Mouse (Mus musculus) C2C12 (cell line): ENCODE measurements at regions not wholly inside any gene's neighbourhood (a gene's known extent, or its start where the extent isn't known, plus 50 kb on each side); places are given as distances from the start of the nearest gene placed in this dataset.

ENCODE experiments used
- H3K27me3 ChIP-seq: one replicate; pipeline ENCODE4 v1.6.1; 2011; ENCODE audit not compliant: control insufficient read depth, insufficient read depth, insufficient read length
- H3K36me3 ChIP-seq: one replicate; pipeline ENCODE4 v1.6.1; 2011; ENCODE audit not compliant: control insufficient read depth, insufficient read depth
- H3K4me3 ChIP-seq: one replicate; pipeline ENCODE4 v1.5.1; 2011; ENCODE audit warnings: mild to moderate bottlenecking, control low read depth; ENCODE audit not compliant: poor library complexity, insufficient read depth, severe bottlenecking
- H3K79me2 ChIP-seq: one replicate; pipeline ENCODE4 v1.6.1; 2011; ENCODE audit not compliant: control insufficient read depth, insufficient read depth
- H3K79me3 ChIP-seq: one replicate; pipeline ENCODE4 v1.6.1; 2011; ENCODE audit warnings: low read depth, control low read depth
- H3ac ChIP-seq: one replicate; pipeline ENCODE3; 2011; ENCODE audit warnings: low read depth; ENCODE audit not compliant: control insufficient read depth, insufficient read length
- CEBPB ChIP-seq: IDR thresholded peaks from one replicate; pipeline ENCODE4 v1.6.1; 2011; ENCODE audit warnings: low read depth, mild to moderate bottlenecking, control low read depth, moderate library complexity
- CTCF ChIP-seq: IDR thresholded peaks from one replicate; pipeline ENCODE4 v1.5.1; 2011; ENCODE audit not compliant: control insufficient read depth, insufficient read depth, insufficient read length
- FOSL1 ChIP-seq: IDR thresholded peaks from one replicate; pipeline ENCODE4 v1.8.0; 2011; ENCODE audit warnings: mild to moderate bottlenecking, low read length; ENCODE audit not compliant: poor library complexity, insufficient read depth, severe bottlenecking
- MAX ChIP-seq: IDR thresholded peaks from one replicate; pipeline ENCODE4 v1.6.1; 2011; ENCODE audit warnings: mild to moderate bottlenecking, control low read depth
- MYOD1 ChIP-seq: IDR thresholded peaks from one replicate; pipeline ENCODE4 v1.6.1; 2011; ENCODE audit warnings: low read depth; ENCODE audit not compliant: control insufficient read depth, insufficient read length
- MYOG ChIP-seq: IDR thresholded peaks from one replicate; pipeline ENCODE4 v1.6.1; 2011; ENCODE audit not compliant: control insufficient read depth, insufficient read length; ENCODE audit errors: extremely low read depth
- USF1 ChIP-seq: IDR thresholded peaks from one replicate; pipeline ENCODE4 v1.6.1; 2011; ENCODE audit warnings: low read depth, mild to moderate bottlenecking, control low read depth, moderate library complexity

GRCm38 (mm10) chr4:87422588-87422987 lies 192.3 kb upstream of the Slc24a2 start:
- Histone ChIP-seq H3ac (no peak overlapping the region), H3K27me3 (no peaks in the 10 kb centered on the region), H3K4me3 (no peak overlapping the region), H3K36me3 (no peaks in the 10 kb centered on the region), H3K79me3 (no peaks in the 10 kb centered on the region), H3K79me2 (no peaks in the 10 kb centered on the region)
- no peak for TF ChIP-seq MYOD1
- no peak for TF ChIP-seq MAX
- TF ChIP-seq MYOG, result no peak
- TF ChIP-seq CEBPB, result no peak
- no peak for TF ChIP-seq USF1
- no peak for TF ChIP-seq FOSL1
- no peak for TF ChIP-seq CTCF

DNA sequence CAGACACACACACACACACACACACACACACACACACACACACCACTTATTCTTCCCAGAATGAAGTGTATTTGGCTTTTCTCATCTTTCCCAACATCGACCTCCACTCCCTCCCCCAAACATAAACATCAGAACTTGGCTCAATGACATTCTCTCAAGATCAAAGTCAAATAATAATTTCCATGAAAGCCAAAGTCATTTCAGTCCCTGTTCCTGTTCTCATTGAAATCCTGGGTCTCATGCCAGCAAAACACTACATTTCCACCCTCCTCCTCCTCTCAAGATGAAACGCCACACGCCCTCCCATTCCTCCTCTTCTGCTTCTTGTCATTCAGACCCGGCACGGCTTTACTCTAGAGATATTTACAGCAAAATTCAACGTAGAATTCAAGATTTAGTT lies 173.1 kb upstream of the Slc24a2 start:
- H3K4me3 ChIP-seq, result no peak overlapping the region
- no peaks in the 10 kb centered on the region for H3K79me2 ChIP-seq
- H3K27me3 ChIP-seq, result no peaks in the 10 kb centered on the region
- no peak for TF ChIP-seq CEBPB
- TF ChIP-seq MYOG, result no peak
- TF ChIP-seq MYOD1, result no peak
- TF ChIP-seq FOSL1, result no peak
- TF ChIP-seq CTCF, result no peak
- TF ChIP-seq MAX, result no peak
- no peak for TF ChIP-seq USF1
- H3ac ChIP-seq, result no peak overlapping the region
- H3K36me3 ChIP-seq, result no peaks in the 10 kb centered on the region
- H3K79me3 ChIP-seq, result no peaks in the 10 kb centered on the region

DNA sequence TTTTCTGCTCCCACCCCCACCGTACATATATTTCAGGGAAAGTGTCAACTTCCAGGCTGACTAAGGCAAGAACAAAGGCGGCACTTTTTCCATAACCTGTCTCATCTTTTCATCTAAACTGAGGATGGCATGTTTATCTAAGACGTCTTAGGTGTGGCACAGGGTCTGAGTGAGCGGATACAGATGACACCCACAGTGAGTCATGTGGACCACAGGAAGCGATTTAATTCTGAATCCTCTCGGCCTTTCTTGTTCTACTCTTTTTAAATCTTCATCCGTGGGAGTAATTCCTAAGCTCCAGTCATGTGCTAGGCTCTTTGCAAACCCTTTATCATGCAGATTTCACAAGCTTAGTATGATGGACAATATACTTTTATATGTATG lies 171.9 kb upstream of the Slc24a2 start:
- no peaks in the 10 kb centered on the region for H3K79me3 ChIP-seq
- no peak overlapping the region for H3K4me3 ChIP-seq
- H3ac ChIP-seq, result no peak overlapping the region
- TF ChIP-seq USF1, result peak; percentile 44
- TF ChIP-seq CTCF, result no peak
- peak; percentile 33 for TF ChIP-seq MAX
- peak; percentile 30 for TF ChIP-seq MYOD1
- TF ChIP-seq FOSL1, result peak; percentile 89
- TF ChIP-seq CEBPB, result no peak
- TF ChIP-seq MYOG, result no peak
- no peaks in the 10 kb centered on the region for H3K36me3 ChIP-seq
- H3K27me3 ChIP-seq, result no peaks in the 10 kb centered on the region
- H3K79me2 ChIP-seq, result no peaks in the 10 kb centered on the region

DNA sequence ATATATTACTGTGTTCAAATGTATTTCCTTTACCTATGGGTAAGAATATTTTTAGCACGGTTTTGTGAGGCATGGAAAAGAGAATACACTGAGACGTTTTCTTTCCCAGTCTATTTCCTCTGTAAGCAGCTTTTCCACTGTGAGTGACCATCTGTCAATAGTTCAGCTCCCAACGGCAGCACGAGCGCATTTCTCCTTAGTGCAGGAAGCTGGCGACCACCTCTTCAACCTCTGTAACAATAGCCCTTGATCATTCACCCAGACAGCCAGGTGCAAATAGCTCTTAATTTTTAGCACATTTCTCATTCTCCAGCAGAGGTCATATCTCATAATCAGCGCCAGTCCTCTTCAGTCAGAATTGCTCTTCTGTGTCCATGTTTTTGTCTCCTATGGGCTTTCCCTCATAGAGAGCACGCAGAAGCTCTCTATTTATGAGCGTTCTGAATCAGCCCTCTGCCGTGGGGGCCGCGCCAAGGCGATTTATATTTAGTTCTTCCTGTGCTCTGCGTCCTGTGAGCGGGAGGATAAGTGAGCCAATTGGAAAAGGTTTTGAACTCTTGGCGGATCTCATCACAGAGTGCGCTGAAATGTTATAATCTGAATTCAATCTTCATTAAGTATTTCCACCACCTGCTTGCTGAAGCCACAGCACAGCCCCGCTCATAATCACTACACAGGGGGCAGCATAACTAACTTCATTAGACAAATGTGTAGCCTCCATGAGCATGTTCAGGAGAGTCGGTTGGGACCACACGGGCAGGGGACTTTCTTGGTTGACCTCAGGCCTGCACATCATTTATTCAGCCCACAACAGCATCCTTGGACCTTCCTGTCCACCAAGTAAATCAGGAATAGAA lies 171.3 kb upstream of the Slc24a2 start:
- H3ac ChIP-seq, result no peak overlapping the region
- H3K36me3 ChIP-seq, result no peaks in the 10 kb centered on the region
- H3K27me3 ChIP-seq, result no peaks in the 10 kb centered on the region
- TF ChIP-seq USF1 (no peak), FOSL1 (no peak), CTCF (no peak), MYOG (no peak), CEBPB (no peak), MYOD1 (no peak), MAX (no peak)
- H3K4me3 ChIP-seq, result no peak overlapping the region
- H3K79me2 ChIP-seq, result no peaks in the 10 kb centered on the region
- H3K79me3 ChIP-seq, result no peaks in the 10 kb centered on the region

DNA sequence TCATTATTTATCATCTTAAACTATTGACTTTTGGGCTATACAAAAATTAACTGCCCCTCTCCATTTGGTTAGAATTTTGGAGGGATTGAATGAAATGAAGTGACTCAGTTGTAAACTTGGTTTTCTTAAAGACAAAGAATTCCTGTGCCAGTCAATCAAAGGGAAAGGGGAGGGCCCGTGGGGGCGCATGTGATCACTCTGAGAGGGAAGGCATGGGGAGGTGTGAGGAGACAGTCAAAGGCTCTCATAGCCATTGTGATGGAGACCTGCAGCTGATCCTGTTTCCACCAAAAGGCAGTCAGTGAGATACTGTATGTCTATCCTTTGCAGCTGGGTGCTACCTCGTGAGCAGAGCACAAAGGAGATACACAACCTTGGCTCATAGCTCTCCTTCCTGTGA lies 156.6 kb upstream of the Slc24a2 start:
- TF ChIP-seq MYOD1 (no peak), FOSL1 (no peak), MYOG (no peak), MAX (no peak), CTCF (no peak), CEBPB (no peak), USF1 (no peak)

GRCm38 (mm10) chr4:87386271-87386670 lies 156.0 kb upstream of the Slc24a2 start:
- Histone ChIP-seq H3K79me2 (no peaks in the 10 kb centered on the region), H3K27me3 (no peaks in the 10 kb centered on the region), H3K4me3 (no peak overlapping the region), H3K79me3 (no peaks in the 10 kb centered on the region), H3ac (no peak overlapping the region), H3K36me3 (no peaks in the 10 kb centered on the region)
- TF ChIP-seq CTCF, result no peak
- TF ChIP-seq MAX, result no peak
- TF ChIP-seq MYOD1, result no peak
- no peak for TF ChIP-seq USF1
- TF ChIP-seq MYOG, result no peak

More for the DNA sequence above, 156.6 kb upstream of the Slc24a2 start:
- no peak overlapping the region for H3ac ChIP-seq
- H3K36me3 ChIP-seq, result no peaks in the 10 kb centered on the region
- H3K79me2 ChIP-seq, result no peaks in the 10 kb centered on the region
- no peak overlapping the region for H3K4me3 ChIP-seq
- no peaks in the 10 kb centered on the region for H3K27me3 ChIP-seq
- H3K79me3 ChIP-seq, result no peaks in the 10 kb centered on the region
